In the genomic region with DNA sequence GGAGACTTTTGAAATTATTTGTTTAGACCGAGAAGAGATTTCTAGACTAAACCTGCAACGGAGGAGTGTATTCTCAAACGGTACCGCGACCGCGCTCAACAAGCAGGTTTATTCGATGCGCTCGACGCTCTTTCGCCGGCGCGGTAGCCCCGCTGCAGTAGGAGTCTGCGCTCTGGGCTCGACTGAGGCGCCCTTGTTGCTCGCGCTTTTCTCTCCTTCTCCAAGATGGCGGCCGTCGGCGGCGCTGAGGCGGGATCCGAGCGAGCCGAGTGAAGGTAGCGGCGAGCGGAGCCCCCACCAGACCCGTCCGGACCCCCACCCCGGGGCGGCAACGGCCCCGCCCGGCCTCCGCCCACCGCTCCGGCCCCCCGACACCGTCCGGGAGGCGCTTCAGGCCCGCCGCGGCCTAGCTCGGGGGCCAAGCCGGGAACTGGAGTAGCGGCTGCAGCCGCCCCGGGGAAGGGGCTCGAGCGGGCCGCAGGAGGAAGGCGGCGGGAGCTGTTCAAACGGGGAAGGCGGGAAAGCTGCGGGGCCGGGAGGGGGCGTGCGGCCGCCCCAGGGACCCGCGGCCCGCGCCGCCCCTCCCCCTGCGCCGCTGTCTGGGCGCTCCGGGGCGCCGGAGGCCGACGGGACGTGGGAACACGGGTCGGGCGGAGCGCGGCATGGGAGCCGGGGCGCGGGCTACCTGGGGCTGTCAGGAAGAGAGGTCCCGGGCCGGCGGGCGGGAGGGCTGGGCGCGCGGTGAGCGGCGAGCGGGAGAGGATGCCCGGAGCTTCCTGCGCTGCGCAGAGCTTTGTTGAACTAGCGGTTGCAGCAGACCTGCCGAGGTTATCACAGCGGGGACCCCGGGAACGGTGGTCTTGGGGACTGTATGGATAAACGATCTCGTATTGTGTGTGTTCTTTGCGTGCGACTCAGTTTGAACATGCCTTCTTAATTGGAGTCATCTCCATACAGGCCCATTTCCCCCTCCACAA, we compare ENCODE assay signal across 8 mouse cellular contexts. TPM values are rescaled to one million over a fixed set of nuclear protein-coding genes. Genes with fewer than 3 reads are reported as not detected.
A peak's percentile ranks its signal among the peaks of the same experiment; 100 is the strongest.
DNase-seq lines count a peak whose midpoint lies in the region; ATAC-seq lines count a peak whose summit lies in the region.

No protein-coding gene starts in this region.

- peak; percentile 86 for DNase-seq in T-cell, adult 2 months (ENCODE audit: low spot score)
- peak; percentile 71 to 79 for DNase-seq in cerebellum, postnatal 4 days (ENCODE audit: low spot score in 2 of 2)
- peak; percentile 84 for DNase-seq in gastrocnemius, adult 18-20 months (ENCODE audit: low spot score)
- DNase-seq in left cerebral cortex, adult 18-20 months (ENCODE audit: low spot score in 2 of 2): peak; percentile 78 to 86
- DNase-seq in right cerebral cortex, adult 18-20 months: peak; percentile 89
- DNase-seq in urinary bladder, postnatal 10 days (ENCODE audit: low spot score): peak; percentile 37

- peak overlapping the region; percentile 100 for H3K9ac ChIP-seq in hindbrain, embryonic 16.5 days (ENCODE audit: low read depth, low read length)

- H3K36me3 ChIP-seq in hindbrain, embryonic 16.5 days (ENCODE audit: control insufficient read depth, insufficient read depth, low read length): peaks cover under 1% of the 10 kb centered on the region; the same call in 1 of the 2 replicates
- H3K36me3 ChIP-seq in macrophage (ENCODE audit: inconsistent target): peaks cover 5% of the 10 kb centered on the region; the same call in 1 of the 2 replicates

- H3K9me3 ChIP-seq in hindbrain, embryonic 16.5 days (ENCODE audit: control insufficient read depth, low read length): no peaks in the 10 kb centered on the region

- ATAC-seq in hindbrain, embryonic 16.5 days: peak; percentile 96

- H3K4me1 ChIP-seq in hindbrain, embryonic 16.5 days (ENCODE audit: control insufficient read depth, insufficient read depth, low read depth, low read length): peaks cover 9% of the 10 kb centered on the region

- no peaks in the 10 kb centered on the region for H3K27me3 ChIP-seq in hindbrain, embryonic 16.5 days (replicated peaks; ENCODE audit: control insufficient read depth, insufficient read depth, low read length)

- H3K79me2 ChIP-seq in macrophage (ENCODE audit: inconsistent target): peaks cover 36% of the 10 kb centered on the region

- peak overlapping the region; percentile 98 for H3K27ac ChIP-seq in hindbrain, embryonic 16.5 days (ENCODE audit: low read depth, low read length)
- H3K27ac ChIP-seq in macrophage: no peak overlapping the region

- H3K4me2 ChIP-seq in hindbrain, embryonic 16.5 days (ENCODE audit: low read length): peak overlapping the region; percentile 68

- WGBS in hindbrain, embryonic 16.5 days: under 1% methylated on average over 93 of the region's 111 CpGs
- 2% methylated on average over 69 of the region's 111 CpGs for WGBS in macrophage (ENCODE audit: missing documents)

- H3K4me3 ChIP-seq in hindbrain, embryonic 16.5 days (ENCODE audit: low read length): peak overlapping the region; percentile 99
- H3K4me3 ChIP-seq in macrophage (ENCODE audit: inconsistent target): peak overlapping the region; percentile 47

RNA-seq across cellular contexts. Expression of a gene that starts 0.6 kb away (rescaled TPM):
- 1 to 10 TPM; 7.4 to 9.5 TPM for total RNA-seq in gastrocnemius, adult 18-20 months (2021)
- 33.9 and 34.2 TPM in 2 replicates for polyA plus RNA-seq in hindbrain, embryonic 16.5 days (2015; fragmentation: Nextera tagmentation; extraction: Ambion mirVana)
- total RNA-seq in left cerebral cortex, adult 18-20 months (2021): 10 to 100 TPM; 23.2 to 26.1 TPM
- 10 to 100 TPM; 22.5 to 96.8 (median 50.7) TPM for total RNA-seq in macrophage (2018; cell fraction: chromatin; rRNA removed)
- 10 to 100 TPM in 24 of 26 experiments, 1 to 10 TPM in 2; 9.2 to 23.1 (median 17.0) TPM for total RNA-seq in macrophage (2018; cell fraction: cytosol; rRNA removed)
- total RNA-seq in macrophage (2018; cell fraction: nucleus; rRNA removed): 10 to 100 TPM; 14.7 to 69.1 (median 26.2) TPM
- 16.4 to 22.5 TPM (median 19.4 TPM) in 3 replicates for polyA plus RNA-seq in macrophage (2018)

RNA-seq across cellular contexts. Expression of a gene that starts 39.7 kb away (rescaled TPM):
- 10 to 100 TPM; 54.0 to 58.4 TPM for total RNA-seq in gastrocnemius, adult 18-20 months (2021)
- polyA plus RNA-seq in hindbrain, embryonic 16.5 days (2015; fragmentation: Nextera tagmentation; extraction: Ambion mirVana): 40.7 and 45.9 TPM in 2 replicates
- total RNA-seq in left cerebral cortex, adult 18-20 months (2021): 10 to 100 TPM; 39.8 to 46.3 TPM
- total RNA-seq in macrophage (2018; cell fraction: chromatin; rRNA removed): 10 to 100 TPM; 16.2 to 96.7 (median 44.4) TPM
- 10 to 100 TPM; 46.0 to 91.8 (median 68.1) TPM for total RNA-seq in macrophage (2018; cell fraction: cytosol; rRNA removed)
- 100 to 1,000 TPM in 1 of 26 experiments, 10 to 100 TPM in 25; 33.0 to 102 (median 52.5) TPM for total RNA-seq in macrophage (2018; cell fraction: nucleus; rRNA removed)
- polyA plus RNA-seq in macrophage (2018): 56.0 to 178 TPM (median 76.1 TPM) in 3 replicates

Comparison
In these comparisons a context has a peak if more than half of its experiments do, and no peak if none do; other contexts are left out.
1. DNase-seq: peak in every context shown above with its lines; median percentile 89 in right cerebral cortex, adult 18-20 months; 86 in T-cell, adult 2 months; 84 in gastrocnemius, adult 18-20 months; 82 in left cerebral cortex, adult 18-20 months; 75 in cerebellum, postnatal 4 days; 37 in urinary bladder, postnatal 10 days.